Comparison of ENCODE assay signal across 8 mouse cellular contexts in genomic region chr5:138116255-138117198, GRCm38 (mm10). TPM values are rescaled to one million over a fixed set of nuclear protein-coding genes. Genes with fewer than 3 reads are reported as not detected.
DNase-seq lines count a peak whose midpoint lies in the region; ATAC-seq lines count a peak whose summit lies in the region.

Gene Zscan21, plus strand, starts transcription at chr5:138116903.

- peak; percentile 97 for DNase-seq in Muller cell, postnatal 12 days (ENCODE audit: inconsistent ontology term)
- DNase-seq in cerebellum, adult 9-11 months, result peak; percentile 88
- DNase-seq in frontal cortex, adult 2 months (ENCODE audit: extremely low spot score in 1 of 2, low spot score in 1 of 2), result peak; percentile 76 to 86
- DNase-seq in hindbrain, embryonic 11.5 days (ENCODE audit: low spot score), result peak; percentile 94
- DNase-seq in layer of hippocampus, postnatal 10 days (ENCODE audit: low spot score in 2 of 2), result peak; percentile 84 to 87
- peak; percentile 94 for DNase-seq in lung, postnatal 10 days
- DNase-seq in ovary, postnatal 36 days (ENCODE audit: low spot score), result peak; percentile 87
- peak; percentile 89 for DNase-seq in thymus, postnatal 25 days

- 7% methylated on average over 38 of the region's 38 CpGs for WGBS in hindbrain, embryonic 11.5 days

- H3K9me3 ChIP-seq in hindbrain, embryonic 11.5 days (ENCODE audit: control insufficient read depth, low read length), result no peaks in the 10 kb centered on the region

- ATAC-seq in hindbrain, embryonic 11.5 days (ENCODE audit: low FRiP score), result peak; percentile 96

- H3K36me3 ChIP-seq in hindbrain, embryonic 11.5 days (ENCODE audit: control insufficient read depth, insufficient read depth, low read length), result no peaks in the 10 kb centered on the region

- H3K27ac ChIP-seq in hindbrain, embryonic 11.5 days (ENCODE audit: low read depth, low read length), result peak within 1 kb of the TSS; percentile 78

- H3K4me1 ChIP-seq in hindbrain, embryonic 11.5 days (replicated peaks; ENCODE audit: control insufficient read depth, insufficient read depth, low read length), result peaks cover 2% of the 10 kb centered on the region; the same call in 1 of the 2 replicates

- peak within 1 kb of the TSS; percentile 52 for H3K4me3 ChIP-seq in hindbrain, embryonic 11.5 days (ENCODE audit: low read depth, low read length)

- H3K27me3 ChIP-seq in hindbrain, embryonic 11.5 days (ENCODE audit: control insufficient read depth, insufficient read depth, low read length), result no peaks in the 10 kb centered on the region

- peak within 1 kb of the TSS; percentile 48 for H3K4me2 ChIP-seq in hindbrain, embryonic 11.5 days (replicated peaks; ENCODE audit: low read depth, low read length)

- H3K9ac ChIP-seq in hindbrain, embryonic 11.5 days (ENCODE audit: low read depth, low read length), result peak within 1 kb of the TSS; percentile 58

RNA-seq across cellular contexts. Expression of gene Zscan21, which starts in this region (rescaled TPM):
- 18.0 and 21.2 TPM in 2 replicates for polyA plus RNA-seq in frontal cortex, adult 2 months (2012; rRNA removed)
- 110 and 124 TPM in 2 replicates for polyA plus RNA-seq in hindbrain, embryonic 11.5 days (2014; fragmentation: Nextera tagmentation; extraction: Ambion mirVana)
- total RNA-seq in layer of hippocampus, postnatal 10 days (2021), result 10 to 100 TPM; 23.0 to 26.6 TPM

Comparison
In these comparisons a context has a peak if more than half of its experiments do, and no peak if none do; other contexts are left out.
1. Peak in every context shown above with its lines: DNase-seq, ATAC-seq, H3K4me3 ChIP-seq and H3K27ac ChIP-seq.